Mouse (Mus musculus) ES-Bruce4 (cell line): ENCODE results near the gene Wnt3a.

Source experiments
- CTCF ChIP-seq: IDR thresholded peaks from one replicate; pipeline ENCODE4 v1.8.1; 2011; ENCODE audit warnings: low read depth, low read length
- POLR2A ChIP-seq: IDR thresholded peaks from one replicate; pipeline ENCODE4 v1.8.1; 2011; ENCODE audit warnings: low read length; ENCODE audit not compliant: insufficient read depth

DNA sequence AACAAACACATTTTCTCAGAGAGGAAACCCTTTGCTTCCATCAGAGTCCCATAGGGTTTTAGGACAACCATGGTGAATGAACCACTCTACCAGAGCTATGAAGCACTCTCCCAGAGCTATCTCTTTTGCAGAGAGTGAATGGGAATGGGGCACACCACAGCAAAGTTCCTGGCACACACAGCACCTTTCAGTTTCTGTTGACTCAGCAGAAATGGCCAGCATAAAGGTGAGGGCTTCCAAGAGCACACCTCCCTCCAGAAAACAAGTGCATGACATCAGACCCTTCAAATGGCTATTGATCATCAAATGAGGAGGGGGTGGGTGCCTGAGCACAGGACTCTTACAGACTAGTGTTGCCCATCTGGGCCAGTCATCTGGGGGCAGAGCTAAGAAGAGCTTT, 28.2 kb downstream of the Wnt3a start:
- TF ChIP-seq POLR2A (no peak), CTCF (no peak)
